Mouse (Mus musculus) liver, adult 2 months (tissue): ENCODE data around the gene Stn1.

Experiments
- CTCF ChIP-seq: fragments of 200-500 bp; IDR thresholded peaks from 2 replicates; pipeline ENCODE4 v1.5.1; 2011; ENCODE audit warnings: low read depth, low read length, control low read depth
- POLR2A ChIP-seq: fragments of 200-500 bp; IDR thresholded peaks from 2 replicates; pipeline ENCODE4 v1.6.1; 2011; ENCODE audit warnings: low read length, control low read depth; ENCODE audit not compliant: insufficient read depth; ENCODE audit errors: extremely low read depth

GRCm38 (mm10) chr19:47512794-47513617 lies 24.3 kb downstream of the Stn1 start:
- no peak for TF ChIP-seq CTCF
- TF ChIP-seq POLR2A, result no peak
